Mouse (Mus musculus) E14TG2a.4 (cell line): ENCODE data around the gene Prox1.

Source experiments
- CTCF ChIP-seq: conservative IDR thresholded peaks from 2 replicates; pipeline ENCODE4 v1.5.1; 2014; ENCODE audit warnings: low read length
- NANOG ChIP-seq: IDR thresholded peaks from 2 replicates; pipeline ENCODE4 v1.6.1; 2014; ENCODE audit warnings: borderline replicate concordance, low read length, mixed read lengths

DNA sequence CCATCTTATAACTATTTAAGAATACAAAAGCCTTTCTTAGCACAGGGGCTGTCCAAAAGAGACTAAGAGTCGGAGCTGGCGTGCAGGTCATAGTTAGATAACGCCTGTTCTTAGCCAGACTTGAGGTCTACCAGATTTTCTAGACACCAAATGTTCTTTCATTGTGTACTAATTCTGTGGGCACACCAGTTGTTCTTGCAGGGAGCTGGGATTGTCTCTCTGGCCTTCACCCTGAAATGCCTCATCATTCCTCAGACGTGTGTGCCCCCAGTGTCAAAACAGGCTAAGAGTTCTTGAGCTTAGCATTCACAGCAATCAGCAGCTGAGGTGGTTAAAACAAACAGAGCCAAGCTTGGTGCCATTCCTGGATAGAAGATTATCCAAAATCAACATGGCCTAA lies 37.6 kb downstream of the Prox1 start:
- TF ChIP-seq CTCF (no peak), NANOG (no peak)
